Mouse (Mus musculus) fibroblast of lung, adult 2 months (primary cell): ENCODE measurements around the gene Cbwd1.
A peak's percentile ranks its signal among the peaks of the same experiment; 100 is the strongest.

ENCODE experiments used
- DNase-seq: peaks from one replicate; pipeline ENCODE4 v3.0.0-alpha.2; 2011; ENCODE audit warnings: low read depth

Cbwd1 gene

DNA sequence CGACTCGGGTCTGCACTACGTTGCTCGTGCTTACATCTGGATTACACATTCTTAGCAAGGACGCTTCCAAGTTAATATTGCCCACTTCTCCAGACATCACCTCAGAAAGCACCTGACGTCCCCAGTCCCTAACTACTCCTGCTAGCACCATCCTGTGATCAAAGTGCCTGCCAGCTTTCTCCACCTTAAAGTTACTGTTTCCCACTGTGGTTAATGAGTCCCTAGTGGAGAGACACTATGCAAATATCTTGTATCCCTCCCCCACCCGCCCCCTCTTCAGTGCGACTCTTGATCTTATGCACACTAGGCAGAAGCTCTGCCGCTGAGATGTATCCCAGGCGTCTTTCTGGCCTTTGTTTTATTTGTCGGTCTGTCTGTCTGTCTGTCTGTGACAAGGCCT, 16.6 kb upstream of the Cbwd1 start:
- DNase-seq: no peak

GRCm38 (mm10) chr19:24972701-24973390, 11.4 kb upstream of the Cbwd1 start:
- no peak for DNase-seq

GRCm38 (mm10) chr19:24971307-24971706, 9.9 kb upstream of the Cbwd1 start:
- DNase-seq: no peak

GRCm38 (mm10) chr19:24966941-24967340, 5.5 kb upstream of the Cbwd1 start:
- no peak for DNase-seq

- no peak for DNase-seq
Measured at GRCm38 (mm10) chr19:24966203-24966602, 4.8 kb upstream of the Cbwd1 start.

GRCm38 (mm10) chr19:24958531-24958930, 2.9 kb downstream of the Cbwd1 start:
- DNase-seq: peak; percentile 31

DNA sequence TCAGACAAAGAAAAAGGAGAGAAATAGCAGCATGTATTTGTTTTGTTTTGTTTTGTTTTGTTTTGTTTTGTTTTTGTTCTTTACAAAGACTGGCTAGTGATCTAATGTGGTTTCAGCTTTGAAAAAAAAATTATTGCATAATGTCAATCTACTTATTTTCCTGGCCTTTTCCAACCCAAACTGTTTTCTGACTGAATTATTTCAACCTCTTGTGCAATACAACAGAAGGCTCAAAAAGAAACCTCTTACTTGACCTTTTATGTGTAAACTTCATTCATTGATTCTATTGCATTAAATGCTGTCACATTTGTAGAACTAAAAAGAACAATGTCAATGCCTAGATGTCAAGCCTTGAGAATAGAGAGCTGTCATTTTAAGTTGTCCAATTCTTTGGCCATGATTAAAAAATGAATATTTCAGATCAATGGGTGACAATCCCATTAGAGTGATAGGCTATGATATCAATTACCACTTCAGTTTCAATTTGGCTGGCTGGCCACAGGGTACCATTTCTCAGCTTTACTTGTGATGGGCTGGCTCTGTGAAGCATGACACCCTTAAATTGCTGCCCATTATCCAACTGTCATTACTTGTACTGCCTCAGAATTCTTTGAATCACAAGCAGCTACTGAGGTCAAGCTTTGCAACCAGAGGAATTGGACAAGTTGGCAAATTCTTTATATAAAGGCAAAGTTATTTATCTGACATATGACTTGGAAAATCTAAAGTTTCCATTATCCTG, 15.7 kb downstream of the Cbwd1 start:
- no peak for DNase-seq

DNA sequence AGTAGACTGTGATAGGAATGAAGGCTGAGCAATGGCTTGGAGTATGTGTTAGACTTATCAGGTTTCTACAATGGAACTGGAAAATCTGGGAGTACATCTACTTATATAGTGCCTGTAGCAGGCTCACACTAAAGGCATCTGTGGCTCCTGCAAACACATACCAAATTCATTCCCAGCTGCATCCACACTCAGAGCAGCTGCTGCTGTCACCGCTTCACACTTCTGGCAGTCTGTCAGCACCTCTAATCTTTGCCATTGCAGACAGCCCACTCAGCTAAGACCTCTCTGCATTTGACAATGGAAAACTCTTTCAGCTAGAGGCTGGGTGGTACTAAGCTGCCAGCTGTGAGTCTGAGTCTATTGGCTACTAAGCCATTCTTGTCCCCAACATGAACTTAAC, 24.3 kb downstream of the Cbwd1 start:
- no peak for DNase-seq

GRCm38 (mm10) chr19:24929041-24929440, 32.4 kb downstream of the Cbwd1 start:
- DNase-seq: no peak

GRCm38 (mm10) chr19:24920866-24921265, 40.5 kb downstream of the Cbwd1 start:
- no peak for DNase-seq

- no peak for DNase-seq
Measured at GRCm38 (mm10) chr19:24908385-24909155, 52.8 kb downstream of the Cbwd1 start.

DNA sequence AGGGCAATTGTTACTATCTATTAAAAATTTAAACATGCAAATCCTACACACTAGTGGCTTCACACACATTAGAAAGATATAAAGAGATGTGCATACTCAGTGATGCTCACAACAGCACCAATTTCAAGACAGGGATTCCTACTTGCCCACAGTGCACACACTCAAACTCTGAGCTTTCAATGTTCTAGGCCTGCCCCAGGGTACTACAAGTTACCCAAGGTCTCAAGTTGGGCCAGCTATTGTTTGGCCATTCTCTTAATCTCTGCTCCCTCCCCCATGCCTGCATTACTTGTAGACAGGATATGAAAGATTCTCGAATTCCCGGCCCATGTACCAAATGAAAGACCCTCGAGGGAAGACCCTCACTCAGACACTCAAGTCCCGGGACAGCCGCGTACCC, 53.8 kb downstream of the Cbwd1 start:
- no peak for DNase-seq

DNA sequence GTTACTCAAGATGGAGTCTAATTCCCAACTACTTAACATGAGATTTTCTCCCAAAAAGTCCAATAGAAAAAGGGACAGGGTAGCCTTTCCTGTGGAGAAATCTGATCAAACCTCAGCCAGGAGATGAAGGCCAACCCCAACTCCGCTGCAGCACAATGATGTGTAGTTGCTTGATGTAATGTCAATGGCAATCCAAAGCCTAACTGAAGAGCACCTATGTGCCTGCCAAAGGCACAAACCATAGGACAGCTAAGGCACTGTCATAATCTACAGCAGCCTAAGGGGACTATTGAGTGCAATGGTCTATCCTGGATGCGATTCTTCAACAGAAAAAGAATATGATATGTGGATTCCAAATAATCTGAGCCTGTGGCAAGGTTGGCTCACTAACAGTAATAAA, 58.6 kb downstream of the Cbwd1 start:
- DNase-seq: no peak

DNA sequence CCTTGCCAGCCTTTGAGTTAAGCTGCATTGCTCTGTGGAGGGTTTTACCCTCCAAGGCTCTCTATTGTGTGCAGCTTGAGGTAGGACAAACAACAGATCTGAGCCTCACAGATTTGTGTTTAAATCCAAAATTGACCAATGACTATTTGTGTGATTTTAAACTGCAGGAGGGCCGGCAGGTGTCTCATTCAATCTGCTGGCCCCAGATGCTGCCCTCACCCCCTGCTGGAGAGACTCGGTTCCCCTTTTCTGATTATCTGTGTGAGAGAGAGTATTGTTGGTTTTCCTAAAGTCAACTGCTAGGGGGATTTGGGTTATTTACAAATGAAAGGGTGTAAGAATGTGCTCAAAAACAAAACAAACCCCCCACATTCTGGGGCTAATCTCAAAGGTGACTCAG, 59.2 kb downstream of the Cbwd1 start:
- DNase-seq: no peak

GRCm38 (mm10) chr19:24901666-24902065, 59.7 kb downstream of the Cbwd1 start:
- no peak for DNase-seq

- DNase-seq: no peak
Measured at GRCm38 (mm10) chr19:24900581-24901220, 60.7 kb downstream of the Cbwd1 start, which contains the start of gene Foxd4. Foxd4 (minus strand) TSS chr19:24901197.

- DNase-seq: no peak
Measured at GRCm38 (mm10) chr19:24899578-24900544, 61.5 kb downstream of the Cbwd1 start.

GRCm38 (mm10) chr19:24898737-24899577, 62.5 kb downstream of the Cbwd1 start:
- DNase-seq: no peak

DNA sequence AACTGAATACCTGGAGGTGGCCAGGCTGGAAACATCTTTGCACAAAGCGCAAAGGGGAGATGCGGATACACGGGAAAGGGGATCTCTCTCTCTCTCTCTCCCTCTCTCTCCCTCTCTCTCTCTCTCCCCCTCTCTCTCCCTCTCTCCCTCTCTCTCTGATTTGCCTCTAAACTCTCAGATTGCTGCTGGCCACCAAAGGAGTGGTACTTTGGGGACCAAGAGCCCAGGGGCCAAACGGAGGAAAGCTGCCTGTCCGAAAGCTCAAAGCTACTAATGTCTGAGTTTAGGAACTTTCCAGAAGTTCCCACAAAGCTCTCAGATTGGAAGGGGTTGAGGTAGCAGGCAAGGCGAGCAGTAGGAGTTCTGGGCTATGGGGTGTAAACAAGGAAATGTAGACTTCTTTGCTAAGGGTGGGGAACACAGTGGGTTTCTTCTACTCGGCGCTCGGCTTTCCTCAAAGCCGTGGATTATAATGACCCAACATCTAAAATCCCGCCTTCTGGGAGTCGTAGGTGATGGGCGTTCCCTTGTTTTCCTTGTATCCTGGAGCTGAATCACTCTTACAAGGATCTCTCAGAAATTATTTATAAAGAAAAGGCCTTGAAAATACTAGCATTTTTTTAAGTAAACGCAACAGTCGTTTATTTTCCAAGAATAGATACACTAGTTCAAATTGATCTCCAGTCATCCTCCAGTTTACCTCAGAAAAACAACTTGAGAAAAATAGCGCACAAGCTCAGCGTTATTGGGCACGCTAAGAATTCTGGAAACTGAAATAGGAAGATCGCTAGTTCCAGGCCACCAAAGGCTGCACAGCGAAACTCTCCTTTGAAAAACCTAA, 63.3 kb downstream of the Cbwd1 start:
- DNase-seq: no peak
